In genomic region chr11:100527066-100527457, GRCm38 (mm10) we compare ENCODE assay signal across 8 mouse cellular contexts. TPM values are rescaled to one million over a fixed set of nuclear protein-coding genes. Genes with fewer than 3 reads are reported as not detected.
DNase-seq lines count a peak whose midpoint lies in the region; ATAC-seq lines count a peak whose summit lies in the region.

No protein-coding gene starts in this region.

- peaks cover 26% of the 10 kb centered on the region for H3K4me1 ChIP-seq in hindbrain, embryonic 14.5 days (replicated peaks; ENCODE audit: control insufficient read depth, insufficient read depth, low read length)

- H3K27me3 ChIP-seq in hindbrain, embryonic 14.5 days (ENCODE audit: control insufficient read depth, insufficient read depth, low read length), result no peaks in the 10 kb centered on the region

- peak overlapping the region; percentile 76 for H3K9ac ChIP-seq in hindbrain, embryonic 14.5 days

- peaks cover 18% of the 10 kb centered on the region for H3K36me3 ChIP-seq in hindbrain, embryonic 14.5 days (replicated peaks; ENCODE audit: control insufficient read depth, insufficient read depth)

- WGBS in hindbrain, embryonic 14.5 days, result under 1% methylated on average over 26 of the region's 26 CpGs

- no peaks in the 10 kb centered on the region for H3K9me3 ChIP-seq in hindbrain, embryonic 14.5 days (ENCODE audit: control insufficient read depth, low read length)

- peak; percentile 17; the same call in 1 of the 2 replicates for ATAC-seq in hindbrain, embryonic 14.5 days (ENCODE audit: low FRiP score)

- peak; percentile 66 for DNase-seq in R1 (ENCODE audit: low read depth, low spot score)
- DNase-seq in cerebellum, postnatal 10 days, result peak; percentile 77 to 86
- DNase-seq in frontal cortex, postnatal 10 days (ENCODE audit: low spot score in 2 of 2), result peak; percentile 56 to 58
- peak; percentile 61 for DNase-seq in hindbrain, embryonic 14.5 days (ENCODE audit: low spot score)
- DNase-seq in left cerebral cortex, adult 18-20 months (ENCODE audit: low spot score in 2 of 2), result peak; percentile 45 to 48
- peak; percentile 72 for DNase-seq in lung, postnatal 36 days
- DNase-seq in right cerebral cortex, adult 18-20 months, result peak; percentile 52
- peak; percentile 61 to 66 for DNase-seq in urinary bladder, postnatal 4 days (ENCODE audit: low spot score in 2 of 2)

- peak overlapping the region; percentile 87 for H3K27ac ChIP-seq in hindbrain, embryonic 14.5 days

- H3K4me2 ChIP-seq in hindbrain, embryonic 14.5 days (replicated peaks), result peak overlapping the region; percentile 83

- H3K4me3 ChIP-seq in hindbrain, embryonic 14.5 days (replicated peaks; ENCODE audit: low read length), result peak overlapping the region; percentile 68

RNA-seq across cellular contexts. Expression of gene Acly, which starts 0.7 kb away (rescaled TPM):
- 224 and 244 TPM in 2 replicates for polyA plus RNA-seq in hindbrain, embryonic 14.5 days (2014; fragmentation: Nextera tagmentation; extraction: Ambion mirVana)
- 100 to 1,000 TPM; 133 to 140 TPM for total RNA-seq in left cerebral cortex, adult 18-20 months (2021)

RNA-seq across cellular contexts. Expression of gene Ttc25, which starts 18.3 kb away (rescaled TPM):
- polyA plus RNA-seq in hindbrain, embryonic 14.5 days (2014; fragmentation: Nextera tagmentation; extraction: Ambion mirVana), result 2.0 and 2.7 TPM in 2 replicates
- 1 to 10 TPM in 1 of 2 experiments, under 1 TPM in 1; 0.98 to 1.5 TPM for total RNA-seq in left cerebral cortex, adult 18-20 months (2021)

RNA-seq across cellular contexts. Expression of gene Cnp, which starts 47.6 kb away (rescaled TPM):
- polyA plus RNA-seq in hindbrain, embryonic 14.5 days (2014; fragmentation: Nextera tagmentation; extraction: Ambion mirVana), result 47.2 and 53.3 TPM in 2 replicates
- 100 to 1,000 TPM in 1 of 2 experiments, 10 to 100 TPM in 1; 92.4 to 131 TPM for total RNA-seq in left cerebral cortex, adult 18-20 months (2021)

RNA-seq across cellular contexts. Expression of gene Klhl11, which starts 54.5 kb away (rescaled TPM):
- 15.6 and 17.7 TPM in 2 replicates for polyA plus RNA-seq in hindbrain, embryonic 14.5 days (2014; fragmentation: Nextera tagmentation; extraction: Ambion mirVana)
- total RNA-seq in left cerebral cortex, adult 18-20 months (2021), result 100 to 1,000 TPM; 104 to 106 TPM

Comparison
In these comparisons a context has a peak if more than half of its experiments do, and no peak if none do; other contexts are left out.
1. Peak in every context shown above with its lines: DNase-seq, ATAC-seq, H3K4me3 ChIP-seq and H3K27ac ChIP-seq.